Mouse (Mus musculus): Measurements from ENCODE around the gene Acvr1b. TPM values are rescaled to one million over a fixed set of nuclear protein-coding genes. Genes with fewer than 3 reads are reported as not detected.

Gene Acvr1b
- 3.8 TPM for polyA plus RNA-seq (2012; fragmentation: generic; extraction: Trizol)
- long read RNA-seq, experiment 1, partial matches to known transcripts, result 0 of 1 reads
- long read RNA-seq, experiment 1, other reads (novel, unspliced or antisense), result 1 of 1 reads
- long read RNA-seq, experiment 2, result 0 reads

DNA sequence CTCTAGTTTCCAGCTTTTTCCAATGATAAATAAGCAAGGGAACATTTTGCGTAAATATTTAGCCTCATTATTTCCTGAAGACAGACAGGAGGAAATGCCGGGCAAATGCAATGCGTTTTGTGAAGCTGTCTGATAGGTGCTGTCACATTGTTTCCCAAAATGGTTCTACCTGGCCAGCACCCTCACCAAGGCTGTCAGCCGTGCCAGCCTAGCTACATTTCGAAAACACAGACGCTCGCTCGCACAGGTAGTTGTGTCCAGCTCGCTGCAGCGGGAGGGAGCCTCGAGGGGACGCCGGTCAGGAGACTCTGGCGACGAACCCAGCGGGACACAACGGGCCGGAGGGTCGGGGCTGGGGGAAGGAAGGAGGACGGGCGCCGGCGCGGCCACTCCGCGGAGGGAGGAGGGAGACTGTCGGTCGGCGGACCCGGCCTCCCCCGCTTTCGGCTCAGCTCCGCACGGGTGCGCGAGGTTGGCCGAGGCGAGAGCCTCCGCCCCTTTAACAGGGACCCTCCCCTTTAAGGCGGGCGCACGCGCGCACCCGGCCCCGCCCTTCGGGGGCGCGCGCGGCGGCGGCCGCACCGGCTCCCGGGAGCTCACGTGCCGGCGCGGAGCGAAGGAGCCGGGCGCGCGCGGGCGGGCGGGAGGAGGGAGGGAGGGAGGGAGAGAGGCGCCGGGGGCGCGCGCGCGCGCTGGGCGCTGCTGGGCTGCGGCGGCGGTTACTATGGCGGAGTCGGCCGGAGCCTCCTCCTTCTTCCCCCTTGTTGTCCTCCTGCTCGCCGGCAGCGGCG is at the start of gene Acvr1b:
Gene Acvr1b (plus strand): TSS at position 647 of the 791 bp plus-strand sequence.
- TF ChIP-seq FOSL1 (IDR thresholded peaks at IDR 0.05; ENCODE audit: insufficient read depth, low read length, poor library complexity, severe bottlenecking), result no peak
- TF ChIP-seq MAX (IDR thresholded peaks at IDR 0.05), result peak; percentile 58
- Histone ChIP-seq H3K27me3 (ENCODE audit: control insufficient read depth, insufficient read depth, insufficient read length) (peaks cover under 1% of the 10 kb centered on the region), H3K4me3 (ENCODE audit: insufficient read depth, poor library complexity, severe bottlenecking) (peak within 1 kb of the TSS; percentile 42), H3K79me2 (ENCODE audit: control insufficient read depth, insufficient read depth) (no peaks in the 10 kb centered on the region), H3ac (ENCODE audit: control insufficient read depth, insufficient read length, low read depth) (peak within 1 kb of the TSS; percentile 79), H3K36me3 (ENCODE audit: control insufficient read depth, insufficient read depth) (no peaks in the 10 kb centered on the region), H3K79me3 (ENCODE audit: low read depth) (no peaks in the 10 kb centered on the region)

DNA sequence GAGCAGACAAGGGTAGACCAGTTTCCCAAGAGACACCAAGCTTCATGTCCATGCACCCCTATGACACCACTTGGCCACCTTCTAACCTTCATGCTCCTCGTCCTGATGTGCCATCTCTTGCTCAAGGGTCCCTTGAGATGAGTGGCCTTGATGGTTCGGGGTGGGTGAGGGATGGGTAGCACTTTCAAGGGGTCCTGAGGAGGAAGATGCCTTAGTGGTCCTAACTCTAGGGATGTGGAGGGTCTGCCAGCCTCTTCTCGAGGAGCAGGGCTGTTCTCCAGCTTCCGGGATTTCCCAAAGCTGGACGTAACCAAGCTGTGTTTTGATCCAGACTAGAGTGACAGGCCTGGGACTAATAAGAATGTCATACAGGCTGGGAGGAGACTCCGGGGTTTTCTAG is 48.3 kb upstream of the Acvr1b start:
- Histone ChIP-seq H3K79me3 (ENCODE audit: low read depth) (no peaks in the 10 kb centered on the region), H3K36me3 (ENCODE audit: control insufficient read depth, insufficient read depth) (no peaks in the 10 kb centered on the region), H3K79me2 (ENCODE audit: control insufficient read depth, insufficient read depth) (no peaks in the 10 kb centered on the region), H3K4me3 (ENCODE audit: insufficient read depth, poor library complexity, severe bottlenecking) (no peak overlapping the region), H3K27me3 (ENCODE audit: control insufficient read depth, insufficient read depth, insufficient read length) (peaks cover 56% of the 10 kb centered on the region), H3ac (ENCODE audit: control insufficient read depth, insufficient read length, low read depth) (no peak overlapping the region)
- TF ChIP-seq USF1 (IDR thresholded peaks at IDR 0.05; ENCODE audit: low read depth), result no peak
- no peak for TF ChIP-seq CTCF (IDR thresholded peaks at IDR 0.05; ENCODE audit: control insufficient read depth, insufficient read depth, insufficient read length)
- TF ChIP-seq MYOG (IDR thresholded peaks at IDR 0.05; ENCODE audit: control insufficient read depth, extremely low read depth, insufficient read length), result no peak
- TF ChIP-seq MYOD1 (IDR thresholded peaks at IDR 0.05; ENCODE audit: control insufficient read depth, insufficient read length, low read depth), result no peak
- no peak for TF ChIP-seq MAX (IDR thresholded peaks at IDR 0.05)
- TF ChIP-seq CEBPB (IDR thresholded peaks at IDR 0.05; ENCODE audit: low read depth), result no peak
- no peak for TF ChIP-seq FOSL1 (IDR thresholded peaks at IDR 0.05; ENCODE audit: insufficient read depth, low read length, poor library complexity, severe bottlenecking)

DNA sequence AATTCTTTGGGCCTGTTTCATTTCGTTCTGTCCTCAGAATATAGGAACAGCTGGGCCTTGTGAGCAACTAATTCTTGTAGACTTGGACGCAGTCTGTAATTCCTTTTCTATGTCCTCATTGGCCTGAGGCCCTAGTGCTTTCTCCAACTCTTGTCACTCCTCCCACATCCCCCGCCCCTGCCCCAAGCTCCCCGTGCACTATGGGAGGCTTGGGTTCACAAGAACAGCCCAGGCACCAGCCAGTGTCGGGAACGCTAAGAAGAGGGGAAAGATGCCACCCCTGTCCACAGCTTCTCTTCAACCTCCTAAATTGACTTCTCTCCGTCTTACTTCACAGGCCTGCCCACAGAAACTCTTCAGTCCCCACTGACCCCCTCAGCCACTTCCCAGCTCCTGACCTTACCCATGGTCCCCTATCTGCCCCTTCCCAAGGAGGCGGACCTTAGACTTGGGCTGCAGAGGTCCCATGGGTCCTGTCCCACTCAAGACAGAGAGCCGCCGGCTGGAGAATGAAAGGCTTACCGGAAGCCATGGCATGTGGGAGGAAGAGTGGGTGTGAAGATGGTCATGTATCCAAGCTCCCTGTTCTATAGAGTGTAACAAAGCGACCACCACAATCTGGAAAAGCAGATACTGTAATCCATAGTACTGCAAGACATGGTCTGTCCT is 46.9 kb upstream of the Acvr1b start:
- H3K36me3 ChIP-seq (ENCODE audit: control insufficient read depth, insufficient read depth), result no peaks in the 10 kb centered on the region
- H3K79me3 ChIP-seq (ENCODE audit: low read depth), result no peaks in the 10 kb centered on the region
- no peaks in the 10 kb centered on the region for H3K79me2 ChIP-seq (ENCODE audit: control insufficient read depth, insufficient read depth)
- no peak overlapping the region for H3K4me3 ChIP-seq (ENCODE audit: insufficient read depth, poor library complexity, severe bottlenecking)
- TF ChIP-seq USF1 (IDR thresholded peaks at IDR 0.05; ENCODE audit: low read depth) (no peak), FOSL1 (IDR thresholded peaks at IDR 0.05; ENCODE audit: insufficient read depth, low read length, poor library complexity, severe bottlenecking) (no peak), CTCF (IDR thresholded peaks at IDR 0.05; ENCODE audit: control insufficient read depth, insufficient read depth, insufficient read length) (no peak), MAX (IDR thresholded peaks at IDR 0.05) (no peak), CEBPB (IDR thresholded peaks at IDR 0.05; ENCODE audit: low read depth) (no peak), MYOD1 (IDR thresholded peaks at IDR 0.05; ENCODE audit: control insufficient read depth, insufficient read length, low read depth) (no peak), MYOG (IDR thresholded peaks at IDR 0.05; ENCODE audit: control insufficient read depth, extremely low read depth, insufficient read length) (no peak)
- H3ac ChIP-seq (ENCODE audit: control insufficient read depth, insufficient read length, low read depth), result no peak overlapping the region
- H3K27me3 ChIP-seq (ENCODE audit: control insufficient read depth, insufficient read depth, insufficient read length), result peaks cover 66% of the 10 kb centered on the region

DNA sequence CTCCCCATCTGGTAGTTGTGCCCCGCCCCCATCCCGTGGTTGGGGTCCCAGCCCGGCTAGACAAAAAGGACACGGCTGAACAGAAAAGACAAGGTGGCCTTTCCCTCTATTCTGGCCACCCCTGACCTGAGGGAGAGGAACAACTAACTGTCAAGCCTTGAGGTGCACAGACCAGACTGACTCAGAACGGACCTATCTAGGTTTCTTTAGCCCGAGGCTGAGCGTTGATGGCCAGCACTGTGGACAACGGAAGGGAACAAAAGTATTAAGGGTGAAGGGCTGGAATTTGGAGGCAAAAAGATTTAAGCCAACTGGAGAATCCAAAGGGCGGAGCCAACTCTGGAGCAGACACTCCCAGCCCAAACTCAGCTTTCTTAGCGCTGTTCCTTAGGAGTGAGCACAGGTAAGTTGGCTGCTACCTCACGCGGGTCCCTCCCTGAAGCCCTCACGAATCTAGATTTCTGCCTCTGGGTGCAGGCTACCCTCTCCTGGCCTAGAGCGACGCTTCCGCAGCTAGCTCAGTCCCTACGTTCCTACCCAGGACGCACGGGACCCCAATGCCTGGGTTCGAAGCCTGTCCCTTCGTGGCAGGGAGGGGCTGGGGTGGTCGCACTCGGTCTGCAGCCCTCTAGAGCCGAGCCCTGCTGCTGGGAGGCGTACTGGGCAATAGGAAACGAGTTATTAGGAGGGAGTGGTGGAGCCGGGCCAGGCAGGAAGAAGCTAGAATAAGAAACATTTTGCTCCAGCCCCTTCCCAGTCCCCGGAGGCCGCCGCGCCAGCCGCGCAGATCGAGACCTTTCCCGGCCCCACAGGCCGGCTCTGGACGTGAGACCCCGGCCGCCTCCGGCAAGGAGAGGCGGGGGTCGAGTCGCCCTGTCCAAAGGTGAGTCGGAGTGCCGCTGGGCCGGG is 45.4 kb upstream of the Acvr1b start, which contains the start of gene Acvrl1:
Gene Acvrl1 (plus strand): TSS at position 342 of the 909 bp plus-strand sequence.
- H3K79me3 ChIP-seq (ENCODE audit: low read depth), result no peaks in the 10 kb centered on the region
- H3K4me3 ChIP-seq (ENCODE audit: insufficient read depth, poor library complexity, severe bottlenecking), result no peak within 1 kb of the TSS
- peaks cover 63% of the 10 kb centered on the region for H3K27me3 ChIP-seq (ENCODE audit: control insufficient read depth, insufficient read depth, insufficient read length)
- no peaks in the 10 kb centered on the region for H3K36me3 ChIP-seq (ENCODE audit: control insufficient read depth, insufficient read depth)
- TF ChIP-seq MAX (IDR thresholded peaks at IDR 0.05) (no peak), MYOD1 (IDR thresholded peaks at IDR 0.05; ENCODE audit: control insufficient read depth, insufficient read length, low read depth) (no peak), USF1 (IDR thresholded peaks at IDR 0.05; ENCODE audit: low read depth) (no peak)
- no peak within 1 kb of the TSS for H3ac ChIP-seq (ENCODE audit: control insufficient read depth, insufficient read length, low read depth)
- no peaks in the 10 kb centered on the region for H3K79me2 ChIP-seq (ENCODE audit: control insufficient read depth, insufficient read depth)

DNA sequence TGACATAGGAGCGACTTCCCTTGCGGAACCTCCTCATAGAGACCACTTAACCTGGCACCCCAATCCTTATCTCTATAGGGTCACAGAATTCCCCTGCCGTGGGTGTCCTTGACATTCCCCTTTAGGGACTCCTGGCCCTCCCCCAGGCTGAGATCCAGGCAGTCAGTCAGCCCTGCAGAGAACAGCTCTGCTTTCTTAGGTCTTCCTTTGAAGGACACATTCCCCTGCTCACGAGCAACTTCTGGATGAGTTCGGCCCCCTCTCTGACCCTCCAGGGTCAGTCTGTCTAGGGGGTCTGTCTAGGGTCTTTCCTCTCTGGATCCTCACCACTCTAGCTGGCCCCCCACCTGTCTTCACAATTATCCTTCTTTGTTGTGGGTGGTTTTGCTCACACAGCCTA is 44.5 kb upstream of the Acvr1b start:
- H3K27me3 ChIP-seq (ENCODE audit: control insufficient read depth, insufficient read depth, insufficient read length), result peaks cover 63% of the 10 kb centered on the region
- no peak overlapping the region for H3ac ChIP-seq (ENCODE audit: control insufficient read depth, insufficient read length, low read depth)
- H3K79me3 ChIP-seq (ENCODE audit: low read depth), result no peaks in the 10 kb centered on the region
- no peaks in the 10 kb centered on the region for H3K36me3 ChIP-seq (ENCODE audit: control insufficient read depth, insufficient read depth)
- H3K4me3 ChIP-seq (ENCODE audit: insufficient read depth, poor library complexity, severe bottlenecking), result no peak overlapping the region
- no peaks in the 10 kb centered on the region for H3K79me2 ChIP-seq (ENCODE audit: control insufficient read depth, insufficient read depth)
- no peak for TF ChIP-seq CEBPB (IDR thresholded peaks at IDR 0.05; ENCODE audit: low read depth)
- TF ChIP-seq CTCF (IDR thresholded peaks at IDR 0.05; ENCODE audit: control insufficient read depth, insufficient read depth, insufficient read length), result no peak
- TF ChIP-seq MYOD1 (IDR thresholded peaks at IDR 0.05; ENCODE audit: control insufficient read depth, insufficient read length, low read depth), result no peak
- no peak for TF ChIP-seq USF1 (IDR thresholded peaks at IDR 0.05; ENCODE audit: low read depth)
- no peak for TF ChIP-seq MAX (IDR thresholded peaks at IDR 0.05)
- TF ChIP-seq MYOG (IDR thresholded peaks at IDR 0.05; ENCODE audit: control insufficient read depth, extremely low read depth, insufficient read length), result no peak
- TF ChIP-seq FOSL1 (IDR thresholded peaks at IDR 0.05; ENCODE audit: insufficient read depth, low read length, poor library complexity, severe bottlenecking), result no peak

All from C2C12 (cell line).